Mouse (Mus musculus) kidney, adult 2 months (tissue): ENCODE data around the gene Myo1b.

Experiments used
- CTCF ChIP-seq: fragments of 200-500 bp; conservative IDR thresholded peaks from 2 replicates; pipeline ENCODE4 v1.5.1; 2011; ENCODE audit warnings: low read depth, mild to moderate bottlenecking, control low read depth, low read length, moderate library complexity, mixed read lengths; ENCODE audit not compliant: insufficient read depth, insufficient read length
- POLR2A ChIP-seq: fragments of 200-500 bp; IDR thresholded peaks from one replicate; pipeline ENCODE4 v1.6.1; 2011; ENCODE audit warnings: low read depth, low read length, control low read depth

- TF ChIP-seq CTCF (no peak), POLR2A (no peak)
These were observed 86.5 kb downstream of the Myo1b start for GRCm38 (mm10) chr1:51829353-51829752.
